Mouse (Mus musculus) lung, embryonic 15.5 days (tissue): ENCODE data around the gene Csnk1e. TPM values are rescaled to one million over a fixed set of nuclear protein-coding genes. Genes with fewer than 3 reads are reported as not detected.

Experiments used
- ATAC-seq: fragments of 200-750 bp; cut with Nextera tagmentation; 2 replicates; pipeline ENCODE4 v1.8.0; 2017; ENCODE audit warnings: moderate number of reproducible peaks, borderline replicate concordance; ENCODE audit not compliant: low FRiP score, low TSS enrichment; ENCODE audit errors: extremely low read depth
- H3K27ac ChIP-seq: fragments of 300-500 bp; sonication (generic); 2 replicates; pipeline ENCODE4 v1.5.1; 2015; ENCODE audit warnings: moderate library complexity, mild to moderate bottlenecking, inconsistent platforms
- H3K27me3 ChIP-seq: fragments of 300-500 bp; sonication (generic); 2 replicates; pipeline ENCODE4 v1.6.1; 2015; ENCODE audit warnings: inconsistent platforms
- H3K36me3 ChIP-seq: fragments of 300-500 bp; sonication (generic); 2 replicates; pipeline ENCODE4 v1.6.1; 2015; ENCODE audit warnings: inconsistent platforms
- H3K4me1 ChIP-seq: fragments of 300-500 bp; sonication (generic); 2 replicates; pipeline ENCODE4 v1.6.1; 2015; ENCODE audit warnings: inconsistent platforms
- H3K4me2 ChIP-seq: fragments of 300-500 bp; sonication (generic); 2 replicates; pipeline ENCODE4 v1.6.1; 2015; ENCODE audit warnings: inconsistent platforms, mild to moderate bottlenecking, moderate library complexity
- H3K4me3 ChIP-seq: fragments of 300-500 bp; sonication (generic); 2 replicates; pipeline ENCODE4 v1.5.1; 2015; ENCODE audit warnings: mild to moderate bottlenecking, inconsistent platforms
- H3K9ac ChIP-seq: fragments of 300-500 bp; sonication (generic); 2 replicates; pipeline ENCODE4 v1.6.1; 2015; ENCODE audit warnings: inconsistent platforms
- H3K9me3 ChIP-seq: fragments of 300-500 bp; sonication (generic); 2 replicates; pipeline ENCODE4 v1.6.1; 2016; ENCODE audit warnings: inconsistent platforms
- WGBS: fragments of 180-500 bp; shearing (Covaris S2); methylation state at CpG from one replicate; pipeline ENCODE4 v1.1.7; 2015; 5-methylcytosine and 5-hydroxymethylcytosine counted together
- polyA plus RNA-seq: library from polyadenylated mRNA; unstranded; fragments of >200 nt; fragmentation: Nextera tagmentation; extraction: Ambion mirVana; gene quantifications from 2 replicates; pipeline ENCODE4 v1.2.1, GENCODE M21; 2015

Gene Csnk1e
- 97.2 and 99.0 TPM in 2 replicates for polyA plus RNA-seq

DNA sequence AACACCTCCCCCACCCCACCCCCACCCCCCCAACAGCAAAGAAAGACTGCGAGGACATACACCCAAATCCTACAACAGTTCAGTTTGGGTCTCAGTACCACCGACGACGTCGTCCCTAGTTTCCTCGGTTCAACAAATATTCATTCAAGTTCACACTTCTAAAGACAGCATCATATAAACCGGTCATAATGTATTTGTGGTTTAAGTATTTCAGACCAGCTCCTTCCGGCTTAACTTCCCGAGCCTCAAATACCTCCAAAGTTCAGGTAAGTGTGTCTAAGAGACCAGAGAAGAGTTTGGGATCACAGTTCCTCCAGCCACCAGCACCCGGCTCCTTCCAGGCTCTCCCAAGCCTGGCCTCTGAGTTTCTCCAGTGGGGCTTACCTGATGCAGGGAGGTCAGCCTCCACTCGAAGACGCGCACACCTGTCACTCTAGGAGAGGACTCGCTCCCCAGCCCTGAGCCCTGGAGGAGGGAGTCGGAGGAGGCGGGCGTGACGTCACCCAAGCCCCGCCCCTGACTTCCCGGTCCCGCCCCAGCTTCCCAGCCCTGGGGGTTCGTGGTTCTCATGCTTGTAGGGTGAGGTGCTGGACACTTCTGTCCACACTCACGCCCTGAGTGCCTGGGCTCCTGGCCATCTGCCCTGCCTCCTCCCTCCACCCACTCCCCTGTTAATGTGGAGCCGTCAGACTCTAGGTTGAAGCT lies at the start of gene Csnk1e:
Gene Csnk1e (minus strand): TSS at position 461 of the 705 bp plus-strand sequence.
- Histone ChIP-seq H3K9ac (peak within 1 kb of the TSS; percentile 23; the same call in 1 of the 2 replicates), H3K27ac (peak within 1 kb of the TSS; percentile 64), H3K4me3 (peak within 1 kb of the TSS; percentile 23), H3K36me3 (no peaks in the 10 kb centered on the region), H3K4me2 (peak within 1 kb of the TSS; percentile 73), H3K4me1 (peaks cover 22% of the 10 kb centered on the region), H3K9me3 (no peaks in the 10 kb centered on the region), H3K27me3 (no peaks in the 10 kb centered on the region)
- ATAC-seq = peak; percentile 84
- WGBS = 2% methylated on average over 24 of the region's 24 CpGs

DNA sequence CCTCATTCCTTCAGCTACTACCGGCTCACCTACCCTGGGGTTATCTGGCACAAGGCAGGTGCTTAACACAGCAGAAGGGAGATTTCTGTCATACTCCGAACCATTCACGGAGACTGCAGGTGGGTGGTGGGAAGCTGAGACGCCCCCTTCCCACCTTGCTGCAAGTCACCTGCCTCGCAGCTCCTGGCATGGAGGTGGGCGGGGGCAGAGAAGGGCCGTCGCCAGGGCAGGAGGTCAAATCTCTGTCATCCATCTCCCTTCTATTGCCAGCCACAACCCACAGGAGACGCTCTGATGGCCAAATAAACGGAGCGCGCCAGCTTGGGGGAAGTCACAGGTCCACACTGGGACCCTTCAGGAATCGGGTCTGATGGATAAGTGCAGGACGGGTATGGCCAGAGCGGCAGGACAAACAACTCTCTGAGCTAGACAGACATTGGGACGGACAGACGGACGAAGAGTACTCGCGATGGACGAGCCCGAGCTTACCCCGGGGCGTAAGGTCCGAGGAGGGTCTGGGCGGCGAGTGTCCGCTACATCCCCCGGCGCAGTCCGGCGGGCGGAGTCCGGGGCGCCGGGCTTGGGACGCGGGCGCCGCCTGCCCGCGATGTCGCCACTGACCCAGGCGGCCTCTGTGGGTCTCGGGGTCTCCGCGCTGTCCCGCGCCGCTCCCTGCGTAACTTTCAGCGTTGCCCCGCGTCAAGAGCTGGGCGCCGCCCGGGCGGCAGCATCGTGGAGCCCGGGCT lies 49.5 kb upstream of the Csnk1e start, which contains the start of gene Kcnj4:
Gene Kcnj4 (minus strand): TSS at position 535 of the 746 bp plus-strand sequence.
- Histone ChIP-seq H3K27me3 (peaks cover 97% of the 10 kb centered on the region), H3K9ac (peak within 1 kb of the TSS; percentile 56), H3K4me2 (peak within 1 kb of the TSS; percentile 97), H3K4me1 (peaks cover 16% of the 10 kb centered on the region), H3K36me3 (no peaks in the 10 kb centered on the region), H3K4me3 (peak within 1 kb of the TSS; percentile 61), H3K27ac (no peak within 1 kb of the TSS), H3K9me3 (no peaks in the 10 kb centered on the region)
- WGBS = 1% methylated on average over 60 of the region's 60 CpGs
- ATAC-seq = no peak

DNA sequence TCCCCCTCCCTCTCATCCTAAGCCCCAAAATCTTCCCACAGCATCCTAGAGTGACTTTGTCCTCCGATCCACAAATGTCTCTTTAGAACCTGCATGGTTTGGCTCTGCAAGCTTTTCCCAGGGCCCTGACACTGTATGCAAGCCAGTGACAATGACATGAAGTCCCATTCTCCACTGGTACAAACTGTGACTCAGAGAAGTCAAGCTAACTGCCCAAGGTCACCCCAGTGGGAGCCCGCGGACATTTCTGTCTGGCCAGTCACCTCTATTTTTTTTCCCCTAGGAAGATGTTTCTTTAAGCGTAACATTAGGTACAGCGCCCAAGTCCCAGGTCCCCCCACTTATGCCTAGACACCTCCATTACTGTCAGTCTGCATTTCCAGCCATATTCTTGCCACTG lies 48.1 kb upstream of the Csnk1e start:
- no peak overlapping the region for H3K9ac ChIP-seq
- H3K4me2 ChIP-seq = no peak overlapping the region
- H3K27me3 ChIP-seq = peaks cover 91% of the 10 kb centered on the region
- WGBS = 64% methylated on average over 5 of the region's 5 CpGs
- H3K36me3 ChIP-seq = no peaks in the 10 kb centered on the region
- no peak for ATAC-seq
- H3K4me1 ChIP-seq = peaks cover 16% of the 10 kb centered on the region
- no peaks in the 10 kb centered on the region for H3K9me3 ChIP-seq
- H3K4me3 ChIP-seq = no peak overlapping the region
- H3K27ac ChIP-seq = no peak overlapping the region

DNA sequence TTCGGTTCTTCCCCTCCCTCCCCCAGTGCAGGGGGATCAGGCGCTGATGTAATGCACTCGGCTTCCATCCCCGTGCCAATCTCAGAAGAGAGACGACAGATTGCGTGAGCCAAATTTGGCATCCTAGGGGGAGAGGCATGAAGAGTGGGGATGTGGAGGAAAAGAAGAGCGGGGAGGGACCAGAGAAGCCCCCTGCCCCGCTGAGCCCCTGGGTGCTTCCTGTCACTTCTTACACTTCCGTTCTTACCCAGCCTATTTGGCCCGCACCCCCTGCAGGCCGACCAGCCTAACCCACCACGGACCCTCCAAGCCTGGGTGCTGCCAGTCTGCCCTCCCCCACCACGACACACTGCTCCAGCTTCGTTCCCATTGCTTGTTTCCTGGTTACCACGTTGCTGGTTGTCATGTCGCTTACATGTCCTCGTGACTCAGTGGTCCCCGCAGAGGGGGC lies 47.5 kb upstream of the Csnk1e start:
- Histone ChIP-seq H3K4me2 (no peak overlapping the region), H3K4me1 (peaks cover 16% of the 10 kb centered on the region), H3K36me3 (no peaks in the 10 kb centered on the region), H3K27ac (no peak overlapping the region), H3K27me3 (peaks cover 91% of the 10 kb centered on the region), H3K9ac (no peak overlapping the region), H3K4me3 (no peak overlapping the region), H3K9me3 (no peaks in the 10 kb centered on the region)
- no peak for ATAC-seq
- WGBS = 14% methylated on average over 18 of the region's 18 CpGs

DNA sequence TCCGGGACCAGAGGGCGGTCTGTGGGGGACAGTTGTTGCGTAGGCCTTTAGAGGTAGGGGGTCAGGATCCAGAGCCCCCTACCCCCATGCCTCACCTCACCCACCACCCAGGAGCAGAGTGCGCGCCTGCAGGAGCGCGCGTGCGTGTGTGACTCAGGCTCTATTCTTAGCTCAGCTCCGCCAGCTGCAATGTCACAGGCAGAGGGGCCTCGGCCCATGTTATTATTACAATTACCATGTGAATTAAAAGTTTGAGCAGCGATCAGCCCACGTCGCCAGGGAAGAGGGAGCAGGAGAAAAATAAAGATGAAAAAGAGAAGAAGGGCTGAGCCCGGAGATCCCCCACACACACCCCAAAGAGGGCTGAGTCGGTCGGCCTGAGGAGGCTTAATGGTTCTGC lies 44.7 kb upstream of the Csnk1e start:
- Histone ChIP-seq H3K27me3 (peaks cover 67% of the 10 kb centered on the region), H3K4me3 (no peak overlapping the region), H3K4me2 (no peak overlapping the region), H3K36me3 (no peaks in the 10 kb centered on the region), H3K4me1 (peaks cover 6% of the 10 kb centered on the region), H3K9ac (no peak overlapping the region), H3K27ac (no peak overlapping the region), H3K9me3 (no peaks in the 10 kb centered on the region)
- WGBS = 71% methylated on average over 17 of the region's 17 CpGs
- no peak for ATAC-seq

DNA sequence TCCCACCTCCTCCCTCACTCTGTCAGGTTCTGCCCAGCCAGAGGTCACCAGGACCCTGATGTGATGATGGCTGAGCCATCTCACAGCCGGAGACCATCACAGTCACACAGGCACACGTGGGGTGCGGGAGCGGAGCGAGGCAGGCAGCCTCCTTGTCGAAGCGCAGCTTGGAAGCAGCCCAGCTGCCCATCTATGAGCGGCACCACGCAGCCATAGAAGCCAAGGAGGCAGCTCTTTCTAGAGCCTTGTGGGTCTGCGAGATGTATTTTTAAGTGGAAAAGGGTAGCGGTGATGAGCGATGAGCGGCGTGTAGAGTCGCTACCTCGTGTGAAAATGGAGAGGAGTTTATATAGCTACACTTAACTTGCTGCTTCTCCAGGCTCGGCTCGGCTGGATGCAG lies 38.2 kb upstream of the Csnk1e start:
- H3K4me2 ChIP-seq = no peak overlapping the region
- H3K36me3 ChIP-seq = no peaks in the 10 kb centered on the region
- no peaks in the 10 kb centered on the region for H3K9me3 ChIP-seq
- H3K27me3 ChIP-seq = peaks cover 53% of the 10 kb centered on the region
- no peak overlapping the region for H3K9ac ChIP-seq
- H3K4me3 ChIP-seq = no peak overlapping the region
- WGBS = 29% methylated on average over 18 of the region's 18 CpGs
- H3K4me1 ChIP-seq = no peaks in the 10 kb centered on the region
- H3K27ac ChIP-seq = no peak overlapping the region
- ATAC-seq = no peak

DNA sequence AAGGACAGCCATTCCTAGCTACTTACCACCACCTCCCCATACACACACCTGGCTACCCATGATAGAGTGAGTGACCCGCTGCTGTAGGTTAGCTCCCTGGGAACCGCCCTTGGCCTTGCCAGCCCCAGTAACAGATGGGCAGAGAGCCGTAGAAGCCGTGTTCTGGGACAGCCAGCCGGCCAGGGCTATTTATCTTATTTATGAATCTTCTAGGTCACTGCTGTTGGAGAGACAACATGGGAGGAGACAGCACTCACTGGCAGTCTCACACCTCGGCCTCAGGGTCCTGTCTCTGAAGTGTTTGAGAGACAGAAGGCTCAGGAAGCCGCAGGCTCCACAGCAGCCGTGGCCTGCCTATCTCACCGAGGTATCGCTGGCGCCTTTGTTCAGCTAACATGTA lies 34.1 kb upstream of the Csnk1e start:
- Histone ChIP-seq H3K4me3 (no peak overlapping the region), H3K27me3 (peaks cover 38% of the 10 kb centered on the region), H3K9ac (no peak overlapping the region), H3K4me1 (no peaks in the 10 kb centered on the region), H3K9me3 (no peaks in the 10 kb centered on the region), H3K4me2 (no peak overlapping the region), H3K27ac (no peak overlapping the region), H3K36me3 (no peaks in the 10 kb centered on the region)
- ATAC-seq = no peak
- WGBS = 50% methylated on average over 11 of the region's 11 CpGs

DNA sequence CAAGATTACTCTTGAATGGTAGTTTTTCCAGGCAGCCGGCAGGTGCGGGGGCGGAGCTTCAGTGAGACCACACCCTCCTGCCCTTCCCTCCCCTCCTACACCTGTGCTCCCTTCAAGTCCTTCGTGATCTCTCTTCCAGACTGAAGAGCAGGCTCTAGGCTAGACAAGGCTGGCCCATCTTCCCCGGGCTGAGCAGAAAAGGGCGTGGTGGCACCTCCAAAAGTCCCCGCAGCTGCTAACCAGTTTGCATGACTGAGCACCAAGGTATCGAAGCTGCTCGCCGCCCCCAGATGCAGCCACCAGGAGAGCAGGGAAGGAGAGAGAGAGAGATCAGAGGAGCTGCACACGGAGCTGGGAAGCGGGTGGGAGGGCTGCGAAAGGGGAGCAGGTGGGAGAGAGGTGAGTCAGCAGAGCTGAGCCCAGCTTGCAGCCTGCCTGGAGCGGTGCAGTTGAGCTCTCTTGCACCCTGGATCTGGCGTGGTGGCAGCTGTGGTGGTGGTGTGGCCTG lies 25.9 kb upstream of the Csnk1e start:
- Histone ChIP-seq H3K27ac (no peak overlapping the region), H3K9me3 (no peaks in the 10 kb centered on the region), H3K4me2 (peak overlapping the region; percentile 42), H3K27me3 (peaks cover 20% of the 10 kb centered on the region; the same call in 1 of the 2 replicates), H3K36me3 (no peaks in the 10 kb centered on the region), H3K4me3 (no peak overlapping the region), H3K9ac (no peak overlapping the region), H3K4me1 (no peaks in the 10 kb centered on the region)
- WGBS = 14% methylated on average over 15 of the region's 15 CpGs
- ATAC-seq = peak; percentile 45; the same call in 1 of the 2 replicates

DNA sequence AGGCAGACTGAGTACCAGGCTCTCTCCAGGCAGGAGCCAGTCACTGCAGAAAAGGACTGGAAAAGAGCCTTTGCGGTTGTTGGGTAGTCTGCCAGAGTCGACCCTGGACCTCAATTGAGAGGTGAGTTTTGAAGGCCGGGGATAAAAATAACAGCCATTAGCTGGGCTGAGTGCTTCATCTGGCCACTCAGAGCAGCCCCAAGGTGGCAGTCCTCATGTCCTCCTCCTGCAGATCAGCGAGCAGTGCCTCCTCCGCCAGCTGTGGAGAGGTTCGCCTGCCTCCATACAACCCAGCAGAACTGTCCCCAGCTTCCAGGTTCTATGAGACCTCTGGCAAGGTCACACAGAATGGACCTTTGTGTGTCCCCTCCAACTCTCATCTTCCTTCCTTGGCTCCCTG lies 21.9 kb upstream of the Csnk1e start:
- H3K27ac ChIP-seq = no peak overlapping the region
- H3K36me3 ChIP-seq = no peaks in the 10 kb centered on the region
- ATAC-seq = no peak
- no peak overlapping the region for H3K4me3 ChIP-seq
- WGBS = 26% methylated on average over 6 of the region's 6 CpGs
- no peak overlapping the region for H3K9ac ChIP-seq
- no peaks in the 10 kb centered on the region for H3K4me1 ChIP-seq
- H3K27me3 ChIP-seq = peaks cover 19% of the 10 kb centered on the region; the same call in 1 of the 2 replicates
- no peak overlapping the region for H3K4me2 ChIP-seq
- no peaks in the 10 kb centered on the region for H3K9me3 ChIP-seq

DNA sequence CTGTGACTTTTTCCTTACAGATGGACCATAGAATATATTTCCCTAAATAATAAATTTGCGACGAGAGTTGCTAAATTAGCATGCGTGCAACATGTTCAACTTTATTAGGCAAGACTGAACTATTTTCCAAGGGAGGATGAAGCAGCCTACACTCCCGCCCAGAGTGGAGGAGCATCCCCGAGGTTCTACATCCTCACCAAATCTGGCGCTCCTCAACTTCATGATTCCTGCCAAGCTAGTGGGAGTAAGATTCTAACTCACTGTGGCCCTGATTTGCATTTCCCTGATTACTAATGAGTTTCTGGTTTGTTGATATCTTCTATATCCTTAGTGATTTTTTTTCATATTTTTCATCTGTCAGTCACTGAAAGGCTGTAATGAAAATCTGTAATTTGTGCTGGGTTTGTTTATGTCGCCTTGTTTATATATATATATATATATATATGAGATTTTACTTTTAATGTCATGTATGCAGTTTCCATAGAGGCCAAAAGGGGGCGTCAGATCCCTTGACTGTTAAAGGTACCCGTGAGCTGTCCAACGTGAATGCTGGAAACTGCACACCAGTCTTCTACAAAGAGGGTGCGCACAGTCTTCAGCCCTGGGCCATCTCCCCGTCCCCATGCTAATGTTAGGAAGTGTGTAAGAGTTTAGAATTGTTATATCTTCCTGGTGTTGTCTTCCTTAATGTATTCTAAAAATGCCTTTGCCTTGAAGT lies 18.4 kb upstream of the Csnk1e start:
- H3K4me1 ChIP-seq = no peaks in the 10 kb centered on the region
- H3K27ac ChIP-seq = no peak overlapping the region
- no peak overlapping the region for H3K9ac ChIP-seq
- H3K4me3 ChIP-seq = no peak overlapping the region
- no peaks in the 10 kb centered on the region for H3K9me3 ChIP-seq
- H3K36me3 ChIP-seq = no peaks in the 10 kb centered on the region
- H3K27me3 ChIP-seq = no peaks in the 10 kb centered on the region
- 50% methylated on average over 12 of the region's 12 CpGs for WGBS
- ATAC-seq = no peak
- no peak overlapping the region for H3K4me2 ChIP-seq

DNA sequence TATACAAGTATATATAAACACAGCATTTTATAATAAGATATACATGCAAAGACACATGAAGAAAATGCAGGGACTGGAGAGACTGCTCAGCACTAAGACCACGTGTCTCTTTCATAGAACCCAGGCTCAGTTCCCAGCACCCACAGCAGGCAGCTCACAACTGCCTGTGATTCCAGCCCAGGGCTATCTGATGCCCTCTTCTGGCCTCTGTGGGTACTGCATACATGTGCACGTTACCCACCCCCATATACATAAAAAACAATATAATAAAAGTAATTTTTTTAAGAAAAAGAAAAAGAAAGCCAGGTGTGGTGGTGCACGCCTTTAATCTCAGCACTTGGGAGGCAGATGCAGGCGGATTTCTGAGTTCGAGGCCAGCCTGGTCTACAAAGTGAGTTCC lies 17.7 kb upstream of the Csnk1e start:
- H3K9ac ChIP-seq = no peak overlapping the region
- H3K4me1 ChIP-seq = no peaks in the 10 kb centered on the region
- ATAC-seq = no peak
- 85% methylated on average over 5 of the region's 5 CpGs for WGBS
- no peaks in the 10 kb centered on the region for H3K36me3 ChIP-seq
- no peak overlapping the region for H3K4me2 ChIP-seq
- H3K4me3 ChIP-seq = no peak overlapping the region
- H3K27ac ChIP-seq = no peak overlapping the region
- H3K9me3 ChIP-seq = no peaks in the 10 kb centered on the region
- no peaks in the 10 kb centered on the region for H3K27me3 ChIP-seq
